Mouse (Mus musculus) natural killer cell, adult 2 months (primary cell): Measurements from ENCODE around the gene Lmf1.

ENCODE experiments used
- DNase-seq, 2 experiments: peaks; one replicate each; pipeline ENCODE4 v3.0.0; 2022; ENCODE audit warnings: low spot score in 2 of 2

Gene Lmf1

GRCm38 (mm10) chr17:25700863-25701496 is 122.1 kb downstream of the Lmf1 start:
- DNase-seq: no peak

DNA sequence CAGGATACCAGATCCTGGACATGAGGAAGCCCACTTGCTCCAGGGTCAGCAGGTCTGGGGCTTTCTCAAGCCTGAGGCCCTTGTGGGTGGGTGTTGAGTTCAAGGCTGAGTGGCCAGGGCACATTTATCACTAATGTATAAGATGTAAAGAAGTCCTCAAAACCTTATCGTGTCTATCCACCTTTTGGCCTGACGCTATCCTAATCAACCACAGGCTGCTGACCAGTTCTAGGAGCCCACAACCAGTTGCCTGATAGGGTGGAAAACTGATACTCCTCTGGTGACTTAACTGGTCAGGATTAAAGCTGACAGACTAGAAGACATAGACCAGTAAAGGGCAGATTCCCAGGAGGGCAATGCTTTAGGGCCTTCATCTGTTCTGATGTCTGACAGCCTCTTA is 131.1 kb downstream of the Lmf1 start:
- DNase-seq: no peak

GRCm38 (mm10) chr17:25711136-25711535 is 132.3 kb downstream of the Lmf1 start:
- DNase-seq: no peak
